Mouse (Mus musculus) hindbrain, postnatal 0 days (tissue): ENCODE measurements at regions not wholly inside any gene's neighbourhood (a gene's known extent, or its start where the extent isn't known, plus 50 kb on each side); places are given as distances from the start of the nearest gene placed in this dataset.

Experiments
- ATAC-seq: fragments of 200-750 bp; cut with Nextera tagmentation; 2 replicates; pipeline ENCODE4 v1.8.0; 2017; ENCODE audit warnings: mild to moderate bottlenecking, moderate TSS enrichment, moderate library complexity
- DNase-seq: peaks from one replicate; pipeline ENCODE4 v3.0.0-alpha.2; 2015; ENCODE audit warnings: low spot score
- H3K27ac ChIP-seq: fragments of 300-500 bp; sonication (generic); 2 replicates; pipeline ENCODE4 v1.5.1; 2014; ENCODE audit warnings: mild to moderate bottlenecking
- H3K27me3 ChIP-seq: fragments of 300-500 bp; sonication (generic); 2 replicates; pipeline ENCODE4 v1.6.1; 2014; ENCODE audit warnings: low read length, mixed read lengths; ENCODE audit not compliant: insufficient read depth
- H3K36me3 ChIP-seq: fragments of 300-500 bp; sonication (generic); 2 replicates; pipeline ENCODE4 v1.6.1; 2014; ENCODE audit warnings: low read length, mixed read lengths; ENCODE audit not compliant: insufficient read depth
- H3K4me1 ChIP-seq: fragments of 300-500 bp; sonication (generic); 2 replicates; pipeline ENCODE4 v1.6.1; 2014; ENCODE audit warnings: antibody characterized with exemption, low read length, mixed read lengths; ENCODE audit not compliant: insufficient read depth
- H3K4me2 ChIP-seq: fragments of 300-500 bp; sonication (generic); 2 replicates; pipeline ENCODE4 v1.6.1; 2014; ENCODE audit warnings: low read depth, mild to moderate bottlenecking, low read length, moderate library complexity, mixed read lengths
- H3K4me3 ChIP-seq: fragments of 300-500 bp; sonication (generic); 2 replicates; pipeline ENCODE4 v1.5.1; 2014; ENCODE audit warnings: low read length
- H3K9ac ChIP-seq: fragments of 300-500 bp; sonication (generic); replicated peaks from 2 replicates; pipeline ENCODE4 v1.6.1; 2014; ENCODE audit warnings: mild to moderate bottlenecking, low read length, moderate library complexity, mixed read lengths
- H3K9me3 ChIP-seq: fragments of 300-500 bp; sonication (generic); 2 replicates; pipeline ENCODE4 v1.6.1; 2016; ENCODE audit warnings: low read length, mixed read lengths
- CTCF ChIP-seq: IDR thresholded peaks from 2 replicates; pipeline ENCODE4 v1.5.1; 2016; ENCODE audit warnings: antibody characterized with exemption, control low read depth, low read depth
- WGBS: fragments of 180-500 bp; shearing (Covaris S2); extraction: QIAGEN DNeasy Blood & Tissue Kit; methylation state at CpG from one replicate; pipeline ENCODE4 v1.1.7; 2014; 5-methylcytosine and 5-hydroxymethylcytosine counted together

GRCm38 (mm10) chr14:24868756-24869155 is 381.8 kb downstream of the Rps24 start:
- H3K36me3 ChIP-seq = no peaks in the 10 kb centered on the region
- no peaks in the 10 kb centered on the region for H3K9me3 ChIP-seq
- no peak overlapping the region for H3K4me2 ChIP-seq
- H3K27ac ChIP-seq = no peak overlapping the region
- ATAC-seq (no peak), DNase-seq (no peak)
- 75% methylated on average over 6 of the region's 6 CpGs for WGBS
- no peak for TF ChIP-seq CTCF
- H3K27me3 ChIP-seq = no peaks in the 10 kb centered on the region
- no peak overlapping the region for H3K9ac ChIP-seq
- H3K4me1 ChIP-seq = no peaks in the 10 kb centered on the region
- no peak overlapping the region for H3K4me3 ChIP-seq

DNA sequence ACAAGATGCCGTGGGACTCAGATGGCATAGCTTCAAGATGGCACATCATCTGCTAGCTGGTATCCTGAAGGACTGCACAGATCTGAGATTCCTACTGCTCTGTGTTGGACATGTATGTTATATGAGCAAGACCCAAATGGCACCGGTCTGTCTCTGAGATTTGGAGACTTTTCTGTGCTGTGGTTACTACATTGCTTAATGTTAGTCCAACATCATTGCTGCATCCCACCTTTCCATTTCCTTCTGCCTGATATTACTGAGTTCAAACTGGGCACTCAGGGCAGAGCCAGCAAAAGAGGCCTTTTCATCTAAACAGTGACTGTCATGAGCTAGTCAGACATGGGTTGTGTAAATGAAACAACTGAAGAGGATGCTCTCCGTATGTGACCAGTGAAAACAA is 383.3 kb downstream of the Rps24 start:
- 0 out of 2 replicates have a peak, but pooled peaks cover 2% of the 10 kb centered on the region for H3K4me1 ChIP-seq
- no peaks in the 10 kb centered on the region for H3K27me3 ChIP-seq
- H3K4me3 ChIP-seq = no peak overlapping the region
- H3K9me3 ChIP-seq = no peaks in the 10 kb centered on the region
- no peak overlapping the region for H3K4me2 ChIP-seq
- 87% methylated on average over 3 of the region's 3 CpGs for WGBS
- H3K36me3 ChIP-seq = no peaks in the 10 kb centered on the region
- ATAC-seq (no peak), DNase-seq (no peak)
- H3K9ac ChIP-seq = no peak overlapping the region
- no peak for TF ChIP-seq CTCF
- no peak overlapping the region for H3K27ac ChIP-seq

GRCm38 (mm10) chr14:24871392-24871998 is 384.6 kb downstream of the Rps24 start:
- H3K27ac ChIP-seq = 0 out of 2 replicates have a peak overlapping the region, but pooled peaks have one; percentile 22
- peak; percentile 81 for DNase-seq
- H3K9me3 ChIP-seq = no peaks in the 10 kb centered on the region
- peaks cover 12% of the 10 kb centered on the region for H3K4me1 ChIP-seq
- H3K9ac ChIP-seq = no peak overlapping the region
- ATAC-seq = peak; percentile 80
- no peaks in the 10 kb centered on the region for H3K36me3 ChIP-seq
- no peak overlapping the region for H3K4me3 ChIP-seq
- no peak for TF ChIP-seq CTCF
- H3K4me2 ChIP-seq = no peak overlapping the region
- WGBS = 42% methylated on average over 10 of the region's 10 CpGs
- no peaks in the 10 kb centered on the region for H3K27me3 ChIP-seq

- 40% methylated on average over 3 of the region's 3 CpGs for WGBS
- ATAC-seq = no peak
- no peak for TF ChIP-seq CTCF
- H3K4me2 ChIP-seq = no peak overlapping the region
- no peaks in the 10 kb centered on the region for H3K36me3 ChIP-seq
- H3K27me3 ChIP-seq = no peaks in the 10 kb centered on the region
- no peak overlapping the region for H3K9ac ChIP-seq
- peaks cover 14% of the 10 kb centered on the region for H3K4me1 ChIP-seq
- no peaks in the 10 kb centered on the region for H3K9me3 ChIP-seq
- H3K27ac ChIP-seq = no peak overlapping the region
- H3K4me3 ChIP-seq = no peak overlapping the region
- DNase-seq = no peak
These were observed 386.0 kb downstream of the Rps24 start for GRCm38 (mm10) chr14:24872931-24873330.

GRCm38 (mm10) chr14:24873406-24873805 is 386.5 kb downstream of the Rps24 start:
- H3K36me3 ChIP-seq = no peaks in the 10 kb centered on the region
- TF ChIP-seq CTCF = no peak
- no peak for ATAC-seq
- no peaks in the 10 kb centered on the region for H3K27me3 ChIP-seq
- WGBS = 91% methylated on average over 3 of the region's 3 CpGs
- no peak overlapping the region for H3K4me3 ChIP-seq
- peaks cover 17% of the 10 kb centered on the region for H3K4me1 ChIP-seq
- H3K4me2 ChIP-seq = no peak overlapping the region
- H3K27ac ChIP-seq = no peak overlapping the region
- H3K9me3 ChIP-seq = no peaks in the 10 kb centered on the region
- no peak for DNase-seq
- no peak overlapping the region for H3K9ac ChIP-seq

- DNase-seq (no peak), ATAC-seq (no peak)
- H3K27me3 ChIP-seq = no peaks in the 10 kb centered on the region
- H3K4me3 ChIP-seq = no peak overlapping the region
- peaks cover 17% of the 10 kb centered on the region for H3K4me1 ChIP-seq
- H3K4me2 ChIP-seq = no peak overlapping the region
- H3K9ac ChIP-seq = no peak overlapping the region
- 0 out of 2 replicates have a peak, but pooled peaks have one; percentile 2 for TF ChIP-seq CTCF
- H3K27ac ChIP-seq = peak overlapping the region; percentile 34; the same call in 1 of the 2 replicates
- no peaks in the 10 kb centered on the region for H3K9me3 ChIP-seq
- 51% methylated on average over 12 of the region's 12 CpGs for WGBS
- no peaks in the 10 kb centered on the region for H3K36me3 ChIP-seq
These were observed 387.7 kb downstream of the Rps24 start for GRCm38 (mm10) chr14:24874426-24875155.

DNA sequence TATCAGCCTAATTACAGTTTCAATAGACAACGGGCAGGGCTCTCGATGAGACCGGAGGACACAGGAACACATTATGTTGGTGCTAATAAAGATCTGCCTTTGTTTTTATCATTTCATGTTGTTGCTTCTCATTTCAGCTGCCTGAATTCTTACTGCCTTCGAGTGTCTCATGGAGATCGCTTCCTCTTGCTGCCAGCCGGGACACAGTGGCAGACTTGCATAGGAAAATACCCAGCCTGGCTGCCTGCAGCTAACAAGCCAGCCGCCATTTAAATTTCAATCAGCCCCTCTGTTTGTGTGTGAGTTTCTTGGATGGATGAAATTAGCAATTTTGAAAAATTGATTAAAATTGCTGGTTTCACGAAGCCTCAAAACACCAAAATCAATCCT is 388.2 kb downstream of the Rps24 start:
- Histone ChIP-seq H3K9me3 (no peaks in the 10 kb centered on the region), H3K27ac (peak overlapping the region; percentile 34; the same call in 1 of the 2 replicates), H3K27me3 (no peaks in the 10 kb centered on the region), H3K4me3 (no peak overlapping the region), H3K36me3 (no peaks in the 10 kb centered on the region), H3K9ac (no peak overlapping the region; the same call in 1 of the 2 replicates), H3K4me1 (peaks cover 17% of the 10 kb centered on the region), H3K4me2 (no peak overlapping the region)
- peak; percentile 69 for DNase-seq
- peak; percentile 38 for TF ChIP-seq CTCF
- WGBS = 24% methylated on average over 8 of the region's 8 CpGs
- ATAC-seq = no peak
